Mouse (Mus musculus): Measurements from ENCODE around the gene Cxcl13. TPM values are rescaled to one million over a fixed set of nuclear protein-coding genes. Genes with fewer than 3 reads are reported as not detected.
"Not testable (repeated sequence)": the region's sequence is repeated elsewhere in the genome, so short reads cannot be mapped to it uniquely, and the experiment has no call there.

The Cxcl13 gene
- polyA plus RNA-seq, 1 experiment, result not detected

- H3K4me3 ChIP-seq (replicated peaks), result no peak overlapping the region
- TF ChIP-seq GATA1 (IDR thresholded peaks at IDR 0.05; ENCODE audit: low read length) (no peak), TAL1 (IDR thresholded peaks at IDR 0.05; ENCODE audit: low read length) (no peak)
- H3K27me3 ChIP-seq (ENCODE audit: control insufficient read depth), result no peaks in the 10 kb centered on the region
- H3K4me1 ChIP-seq (ENCODE audit: control insufficient read depth), result no peaks in the 10 kb centered on the region
- no peaks in the 10 kb centered on the region for H3K36me3 ChIP-seq (ENCODE audit: control insufficient read depth)
- no peaks in the 10 kb centered on the region for H3K9me3 ChIP-seq (ENCODE audit: control insufficient read depth, low read length)
Observed at GRCm38 (mm10) chr5:95970845-95971244, 14.1 kb downstream of the Cxcl13 start.

DNA sequence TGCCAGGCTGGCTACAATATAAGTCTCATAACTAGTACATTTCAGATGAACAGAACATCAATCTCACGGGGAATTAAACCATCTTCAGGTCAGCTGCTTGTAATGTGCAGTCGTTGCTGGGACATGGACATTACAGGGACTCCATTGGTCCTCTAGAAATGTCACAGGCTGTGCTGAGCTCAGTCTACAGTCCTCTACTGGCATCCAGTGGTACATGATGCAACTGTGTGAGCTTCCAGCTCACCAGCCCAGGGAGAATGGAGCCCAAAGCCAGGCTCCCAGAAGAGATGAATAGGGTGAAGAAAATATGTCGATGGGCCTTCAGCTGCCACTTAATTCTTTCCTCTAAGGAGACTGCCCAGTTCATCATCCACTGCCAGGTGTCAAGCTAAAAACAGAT is 15.5 kb downstream of the Cxcl13 start:
- H3K36me3 ChIP-seq (ENCODE audit: control insufficient read depth), result no peaks in the 10 kb centered on the region
- no peak for TF ChIP-seq GATA1 (IDR thresholded peaks at IDR 0.05; ENCODE audit: low read length)
- no peak for TF ChIP-seq TAL1 (IDR thresholded peaks at IDR 0.05; ENCODE audit: low read length)
- no peak overlapping the region for H3K4me3 ChIP-seq (replicated peaks)
- no peaks in the 10 kb centered on the region for H3K9me3 ChIP-seq (ENCODE audit: control insufficient read depth, low read length)
- no peaks in the 10 kb centered on the region for H3K4me1 ChIP-seq (ENCODE audit: control insufficient read depth)
- no peaks in the 10 kb centered on the region for H3K27me3 ChIP-seq (ENCODE audit: control insufficient read depth)

DNA sequence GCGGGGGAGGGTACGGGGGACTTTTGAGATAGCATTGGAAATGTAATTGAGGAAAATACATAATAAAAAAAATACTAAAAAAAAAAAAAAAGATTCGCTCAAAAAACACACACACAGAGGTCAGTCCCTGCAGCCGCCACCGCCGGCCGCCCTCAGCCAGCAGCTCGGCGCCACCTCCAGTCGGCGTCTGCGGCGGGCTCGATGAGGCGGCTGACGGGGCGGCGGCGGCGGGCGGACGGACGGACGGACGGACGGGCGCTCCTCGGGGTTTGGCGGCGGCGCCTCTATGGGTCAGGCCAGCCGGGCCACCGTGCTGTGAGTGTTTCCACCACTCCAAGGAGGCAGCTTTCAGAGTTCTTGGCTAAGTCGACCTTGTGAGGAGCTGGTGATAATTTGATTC is 17.1 kb downstream of the Cxcl13 start:
- H3K4me1 ChIP-seq (ENCODE audit: control insufficient read depth); H3K9me3 ChIP-seq (ENCODE audit: control insufficient read depth, low read length); H3K36me3 ChIP-seq (ENCODE audit: control insufficient read depth); H3K27me3 ChIP-seq (ENCODE audit: control insufficient read depth); H3K4me3 ChIP-seq (replicated peaks): not testable (repeated sequence)

- Histone ChIP-seq H3K9me3 (ENCODE audit: control insufficient read depth, low read length) (no peaks in the 10 kb centered on the region), H3K4me1 (ENCODE audit: control insufficient read depth) (no peaks in the 10 kb centered on the region), H3K27me3 (ENCODE audit: control insufficient read depth) (no peaks in the 10 kb centered on the region), H3K4me3 (replicated peaks) (no peak overlapping the region), H3K36me3 (ENCODE audit: control insufficient read depth) (no peaks in the 10 kb centered on the region)
- TF ChIP-seq GATA1 (IDR thresholded peaks at IDR 0.05; ENCODE audit: low read length) (no peak), TAL1 (IDR thresholded peaks at IDR 0.05; ENCODE audit: low read length) (no peak)
Observed at GRCm38 (mm10) chr5:95976299-95976698, 19.5 kb downstream of the Cxcl13 start.

DNA sequence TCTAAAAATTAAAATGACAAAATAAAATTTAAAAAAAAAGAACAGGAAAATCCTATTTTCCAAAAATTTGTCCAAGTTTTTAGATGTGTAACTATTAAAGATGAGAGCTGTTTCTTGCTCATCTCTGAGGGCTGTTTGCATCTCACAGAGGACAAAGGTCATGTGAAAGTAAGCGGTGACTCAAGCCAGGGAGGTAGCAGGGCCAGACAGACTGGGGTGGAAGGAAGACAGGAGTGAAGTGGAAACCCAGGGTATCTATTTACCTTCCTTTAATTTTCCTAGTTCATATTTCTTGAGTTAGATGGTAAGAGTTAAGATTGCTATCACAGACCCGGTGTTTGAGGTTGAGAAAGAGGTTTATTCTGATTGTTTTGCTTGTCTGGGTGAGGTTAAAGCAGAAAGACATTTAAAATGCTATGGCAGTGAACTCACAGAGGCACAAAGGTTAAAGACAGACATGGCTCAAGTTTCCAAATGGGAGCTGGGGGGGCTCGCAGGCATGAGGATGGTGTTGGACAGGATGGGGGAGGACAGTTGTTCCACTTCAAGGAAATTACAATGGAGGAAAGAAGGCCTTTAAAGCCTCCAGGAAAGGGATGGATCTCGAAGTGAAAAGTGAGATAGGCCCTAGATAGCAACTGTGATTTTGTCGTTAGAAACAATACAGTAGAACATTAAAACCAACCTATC is 27.2 kb downstream of the Cxcl13 start:
- no peaks in the 10 kb centered on the region for H3K27me3 ChIP-seq (ENCODE audit: control insufficient read depth)
- H3K36me3 ChIP-seq (ENCODE audit: control insufficient read depth), result no peaks in the 10 kb centered on the region
- TF ChIP-seq TAL1 (IDR thresholded peaks at IDR 0.05; ENCODE audit: low read length) (no peak), GATA1 (IDR thresholded peaks at IDR 0.05; ENCODE audit: low read length) (no peak)
- no peaks in the 10 kb centered on the region for H3K4me1 ChIP-seq (ENCODE audit: control insufficient read depth)
- no peak overlapping the region for H3K4me3 ChIP-seq (replicated peaks)
- no peaks in the 10 kb centered on the region for H3K9me3 ChIP-seq (ENCODE audit: control insufficient read depth, low read length)

DNA sequence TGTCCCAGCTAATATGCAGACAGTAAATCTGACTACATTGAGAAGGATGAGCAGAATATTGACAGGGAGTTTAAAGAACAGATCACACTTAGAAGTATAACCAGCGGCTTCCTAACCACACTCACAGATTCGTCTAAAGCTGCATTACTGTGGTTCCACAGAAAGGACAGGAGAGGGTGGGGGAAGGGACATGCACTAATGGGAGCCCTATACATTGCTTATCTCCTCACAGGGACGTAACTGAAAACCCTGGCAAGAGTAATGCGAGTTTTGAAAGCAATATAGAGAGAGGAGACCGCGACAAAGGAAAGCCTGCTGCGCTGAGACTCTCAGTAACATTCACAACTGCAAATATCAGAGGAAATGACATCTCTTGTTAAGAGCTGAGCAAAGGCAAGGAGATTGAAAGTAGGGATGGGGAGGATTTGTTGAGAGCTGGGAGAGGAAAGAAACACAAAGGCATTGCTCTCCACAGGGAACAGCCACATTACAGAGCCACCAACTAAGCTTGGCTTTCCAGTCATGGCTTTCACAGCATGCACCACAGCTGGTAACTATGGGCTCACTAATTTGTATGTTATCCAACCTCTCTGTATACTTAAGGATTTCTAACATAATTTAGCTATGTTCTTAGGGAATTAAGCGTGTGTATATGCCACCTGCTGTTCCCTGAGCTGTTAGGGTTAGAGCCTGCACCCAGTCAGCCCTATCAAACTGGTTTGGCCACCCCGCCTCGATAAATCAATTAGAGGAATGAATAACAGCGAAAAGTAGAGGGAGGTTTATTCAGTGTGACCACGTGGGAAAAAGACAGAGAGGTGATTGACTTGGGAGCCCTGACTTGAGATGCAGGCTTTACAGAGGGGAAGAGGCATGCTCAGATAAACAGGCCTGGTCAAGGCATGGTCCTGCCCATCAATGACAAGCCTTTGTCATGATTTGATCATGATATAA is 34.9 kb downstream of the Cxcl13 start:
- H3K9me3 ChIP-seq (ENCODE audit: control insufficient read depth, low read length), result no peaks in the 10 kb centered on the region
- no peak for TF ChIP-seq GATA1 (IDR thresholded peaks at IDR 0.05; ENCODE audit: low read length)
- no peak for TF ChIP-seq TAL1 (IDR thresholded peaks at IDR 0.05; ENCODE audit: low read length)

DNA sequence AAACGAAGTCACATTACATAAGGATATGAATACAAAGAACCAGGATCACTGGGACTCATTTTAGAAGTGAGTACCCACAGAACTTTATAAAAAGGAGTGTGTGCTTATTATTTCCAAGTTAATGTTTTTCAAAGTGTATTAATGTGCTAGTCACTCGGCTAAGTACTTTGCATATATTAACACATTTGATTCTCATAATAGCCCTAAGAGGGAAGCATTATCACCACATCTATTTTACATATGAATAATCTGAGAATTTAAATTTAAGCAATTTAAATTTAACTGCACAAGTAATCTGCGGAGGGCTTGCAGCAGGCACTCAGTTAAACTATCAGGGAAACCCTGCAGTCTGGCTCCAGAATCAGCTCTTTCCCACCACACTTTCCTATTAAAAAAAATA is 40.5 kb downstream of the Cxcl13 start:
- H3K4me1 ChIP-seq (ENCODE audit: control insufficient read depth), result no peaks in the 10 kb centered on the region
- H3K36me3 ChIP-seq (ENCODE audit: control insufficient read depth), result no peaks in the 10 kb centered on the region
- H3K4me3 ChIP-seq (replicated peaks), result no peak overlapping the region
- TF ChIP-seq GATA1 (IDR thresholded peaks at IDR 0.05; ENCODE audit: low read length) (no peak), TAL1 (IDR thresholded peaks at IDR 0.05; ENCODE audit: low read length) (no peak)
- no peaks in the 10 kb centered on the region for H3K9me3 ChIP-seq (ENCODE audit: control insufficient read depth, low read length)
- H3K27me3 ChIP-seq (ENCODE audit: control insufficient read depth), result no peaks in the 10 kb centered on the region

More for the DNA sequence above, 34.9 kb downstream of the Cxcl13 start:
- Histone ChIP-seq H3K4me3 (replicated peaks) (no peak overlapping the region), H3K27me3 (ENCODE audit: control insufficient read depth) (no peaks in the 10 kb centered on the region), H3K36me3 (ENCODE audit: control insufficient read depth) (no peaks in the 10 kb centered on the region), H3K4me1 (ENCODE audit: control insufficient read depth) (no peaks in the 10 kb centered on the region)

DNA sequence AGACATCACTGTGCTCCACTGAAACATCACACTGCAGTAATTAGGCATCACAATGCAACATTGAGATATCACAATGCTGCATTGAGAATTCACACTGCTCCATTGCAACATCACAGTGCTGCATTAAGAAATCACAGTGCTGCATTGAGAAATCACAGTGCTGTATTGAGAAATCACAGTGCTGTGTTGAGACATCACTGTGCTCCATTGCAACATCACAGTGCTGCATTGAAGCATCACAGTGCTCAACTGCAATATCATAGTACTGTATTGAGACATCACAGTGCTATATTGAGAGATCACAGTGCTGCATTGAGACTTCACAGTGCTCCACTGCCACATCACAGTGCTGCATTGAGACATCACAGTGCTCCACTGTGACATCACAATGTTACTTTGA is 46.6 kb downstream of the Cxcl13 start:
- Histone ChIP-seq H3K9me3 (ENCODE audit: control insufficient read depth, low read length) (peaks cover 6% of the 10 kb centered on the region; the same call in 1 of the 2 replicates), H3K4me1 (ENCODE audit: control insufficient read depth) (no peaks in the 10 kb centered on the region), H3K4me3 (replicated peaks) (no peak overlapping the region), H3K36me3 (ENCODE audit: control insufficient read depth) (no peaks in the 10 kb centered on the region), H3K27me3 (ENCODE audit: control insufficient read depth) (no peaks in the 10 kb centered on the region)
- TF ChIP-seq GATA1 (IDR thresholded peaks at IDR 0.05; ENCODE audit: low read length) (no peak), TAL1 (IDR thresholded peaks at IDR 0.05; ENCODE audit: low read length) (no peak)

GRCm38 (mm10) chr5:96008274-96008842 is 51.6 kb downstream of the Cxcl13 start:
- no peaks in the 10 kb centered on the region for H3K4me1 ChIP-seq (ENCODE audit: control insufficient read depth)
- no peaks in the 10 kb centered on the region for H3K27me3 ChIP-seq (ENCODE audit: control insufficient read depth)
- no peaks in the 10 kb centered on the region for H3K36me3 ChIP-seq (ENCODE audit: control insufficient read depth)
- no peak for TF ChIP-seq TAL1 (IDR thresholded peaks at IDR 0.05; ENCODE audit: low read length)
- no peak for TF ChIP-seq GATA1 (IDR thresholded peaks at IDR 0.05; ENCODE audit: low read length)
- no peak overlapping the region for H3K4me3 ChIP-seq (replicated peaks)
- H3K9me3 ChIP-seq (ENCODE audit: control insufficient read depth, low read length), result no peaks in the 10 kb centered on the region; the same call in 1 of the 2 replicates
